Mouse (Mus musculus) spleen, adult 2 months (tissue): Measurements from ENCODE around the gene Unc13d. TPM values are rescaled to one million over a fixed set of nuclear protein-coding genes. Genes with fewer than 3 reads are reported as not detected.

Source experiments
- DNase-seq, 2 experiments: peaks; one replicate each; pipeline versions ENCODE4 v3.0.0 to v3.0.0-alpha.2; 2012 to 2021; ENCODE audit warnings: low spot score in 2 of 2, low read depth in 1 of 2
- H3K27ac ChIP-seq: fragments of 200-500 bp; 2 replicates; pipeline ENCODE4 v1.5.1; 2012; ENCODE audit warnings: low read length, inconsistent platforms; ENCODE audit not compliant: insufficient read depth
- H3K27me3 ChIP-seq: fragments of 200-500 bp; 2 replicates; pipeline ENCODE4 v1.6.1; 2012; ENCODE audit warnings: mild to moderate bottlenecking, moderate library complexity, low read length, inconsistent platforms; ENCODE audit not compliant: control insufficient read depth, insufficient read depth
- H3K36me3 ChIP-seq: fragments of 200-500 bp; 2 replicates; pipeline ENCODE4 v1.6.1; 2012; ENCODE audit warnings: mild to moderate bottlenecking, low read length, inconsistent platforms; ENCODE audit not compliant: control insufficient read depth, insufficient read depth
- H3K4me1 ChIP-seq: fragments of 200-500 bp; 2 replicates; pipeline ENCODE4 v1.6.1; 2011; ENCODE audit warnings: inconsistent platforms; ENCODE audit not compliant: control insufficient read depth, insufficient read depth, insufficient read length
- H3K4me3 ChIP-seq: fragments of 200-500 bp; 2 replicates; pipeline ENCODE4 v1.5.1; 2011; ENCODE audit warnings: mild to moderate bottlenecking, inconsistent platforms; ENCODE audit not compliant: insufficient read depth, insufficient read length; ENCODE audit errors: extremely low read depth
- CTCF ChIP-seq: fragments of 200-500 bp; IDR thresholded peaks from 2 replicates; pipeline ENCODE4 v1.5.1; 2011; ENCODE audit warnings: mild to moderate bottlenecking, inconsistent platforms; ENCODE audit not compliant: insufficient read depth, insufficient read length, insufficient replicate concordance; ENCODE audit errors: extremely low read depth
- POLR2A ChIP-seq: fragments of 200-500 bp; IDR thresholded peaks from 2 replicates; pipeline ENCODE4 v1.6.1; 2011; ENCODE audit warnings: low read depth, low read length, inconsistent platforms
- WGBS: fragments of 180-500 bp; shearing (Covaris S2); methylation state at CpG from one replicate; pipeline ENCODE4 v1.1.7; 2018; 5-methylcytosine and 5-hydroxymethylcytosine counted together
- polyA plus RNA-seq: library from polyadenylated mRNA; depleted of rRNA; stranded (reverse); fragments of >200 nt; gene quantifications from 2 replicates; pipeline ENCODE4 v1.2.3, GENCODE M21; 2012

The Unc13d gene
- polyA plus RNA-seq, 1 experiment = 49.4 TPM

- TF ChIP-seq POLR2A = no peak
- TF ChIP-seq CTCF = no peak
- Histone ChIP-seq H3K36me3 (peaks cover 34% of the 10 kb centered on the region), H3K4me1 (peaks cover 10% of the 10 kb centered on the region; the same call in 1 of the 2 replicates), H3K4me3 (peak overlapping the region; percentile 68), H3K27me3 (no peaks in the 10 kb centered on the region), H3K27ac (peak overlapping the region; percentile 97; the same call in 1 of the 2 replicates)
- DNase-seq = no peak
- WGBS = 69% methylated on average over 7 of the region's 7 CpGs
These were observed 1.6 kb downstream of the Unc13d start for GRCm38 (mm10) chr11:116076266-116076540.

GRCm38 (mm10) chr11:116075539-116076265 lies 2.1 kb downstream of the Unc13d start:
- no peaks in the 10 kb centered on the region for H3K27me3 ChIP-seq
- H3K4me3 ChIP-seq = no peak overlapping the region
- WGBS = 68% methylated on average over 20 of the region's 20 CpGs
- DNase-seq = no peak
- no peak overlapping the region for H3K27ac ChIP-seq
- no peak for TF ChIP-seq CTCF
- no peak for TF ChIP-seq POLR2A
- H3K4me1 ChIP-seq = peaks cover 10% of the 10 kb centered on the region; the same call in 1 of the 2 replicates
- peaks cover 30% of the 10 kb centered on the region for H3K36me3 ChIP-seq

- WGBS = 65% methylated on average over 7 of the region's 7 CpGs
- peaks cover 23% of the 10 kb centered on the region for H3K36me3 ChIP-seq
These were observed 3.2 kb downstream of the Unc13d start for GRCm38 (mm10) chr11:116074436-116074991.

GRCm38 (mm10) chr11:116072608-116073007 lies 5.2 kb downstream of the Unc13d start:
- no peak for DNase-seq
- Histone ChIP-seq H3K27ac (no peak overlapping the region), H3K4me3 (no peak overlapping the region), H3K36me3 (peaks cover 28% of the 10 kb centered on the region), H3K27me3 (no peaks in the 10 kb centered on the region), H3K4me1 (peaks cover 3% of the 10 kb centered on the region; the same call in 1 of the 2 replicates)
- TF ChIP-seq POLR2A = no peak
- no peak for TF ChIP-seq CTCF
- WGBS = 88% methylated on average over 3 of the region's 3 CpGs

More at GRCm38 (mm10) chr11:116074436-116074991, 3.2 kb downstream of the Unc13d start:
- no peaks in the 10 kb centered on the region for H3K27me3 ChIP-seq
- no peak overlapping the region for H3K27ac ChIP-seq
- no peak for TF ChIP-seq CTCF
- no peak for TF ChIP-seq POLR2A
- no peak overlapping the region for H3K4me3 ChIP-seq
- DNase-seq = no peak
- H3K4me1 ChIP-seq = peaks cover 10% of the 10 kb centered on the region; the same call in 1 of the 2 replicates

- H3K4me3 ChIP-seq = no peak overlapping the region
- no peaks in the 10 kb centered on the region; the same call in 1 of the 2 replicates for H3K4me1 ChIP-seq
- H3K36me3 ChIP-seq = peaks cover 31% of the 10 kb centered on the region
- peak; percentile 23; the same call in 1 of the 2 replicates for TF ChIP-seq CTCF
- TF ChIP-seq POLR2A = no peak
- no peak for DNase-seq
- H3K27ac ChIP-seq = no peak overlapping the region
- H3K27me3 ChIP-seq = no peaks in the 10 kb centered on the region
- 35% methylated on average over 5 of the region's 5 CpGs for WGBS
These were observed 6.3 kb downstream of the Unc13d start for GRCm38 (mm10) chr11:116071510-116071909.

- TF ChIP-seq CTCF = no peak
- no peak for TF ChIP-seq POLR2A
- H3K36me3 ChIP-seq = peaks cover 44% of the 10 kb centered on the region
- no peaks in the 10 kb centered on the region for H3K27me3 ChIP-seq
- H3K4me1 ChIP-seq = no peaks in the 10 kb centered on the region
- no peak overlapping the region for H3K27ac ChIP-seq
- DNase-seq = no peak
- H3K4me3 ChIP-seq = no peak overlapping the region
- 93% methylated on average over 12 of the region's 12 CpGs for whole genome bisulfite sequencing
These were observed 12.4 kb downstream of the Unc13d start for GRCm38 (mm10) chr11:116065345-116065744.
